Mouse (Mus musculus) adrenal gland, postnatal 36 days (tissue): ENCODE results near the gene Ubxn11. TPM values are rescaled to one million over a fixed set of nuclear protein-coding genes. Genes with fewer than 3 reads are reported as not detected.
A peak's percentile ranks its signal among the peaks of the same experiment; 100 is the strongest.

Source experiments
- DNase-seq, 2 experiments: peaks; one replicate each; pipeline ENCODE4 v3.0.0; 2021; ENCODE audit warnings: mixed read lengths in 1 of 2
- long read RNA-seq, 2 experiments: library from polyadenylated mRNA; stranded (forward); transcript quantifications; one replicate each; pipeline ENCODE4 v2.0.0; 2021; ENCODE audit warnings: borderline sequencing depth in 2 of 2
- total RNA-seq, 2 experiments: library from RNA; stranded (reverse); gene quantifications; 2 replicates each; pipeline ENCODE4 v1.2.3; 2021

Gene Ubxn11
- 1 to 10 TPM; 5.2 to 8.5 TPM for total RNA-seq
- long read RNA-seq, experiment 1, partial matches to known transcripts, result 0 of 8 reads
- long read RNA-seq, experiment 1, other reads (novel, unspliced or antisense), result 4 of 8 reads
- long read RNA-seq, experiment 2, partial matches to known transcripts, result 0 of 6 reads
- long read RNA-seq, experiment 2, other reads (novel, unspliced or antisense), result 2 of 6 reads

DNA sequence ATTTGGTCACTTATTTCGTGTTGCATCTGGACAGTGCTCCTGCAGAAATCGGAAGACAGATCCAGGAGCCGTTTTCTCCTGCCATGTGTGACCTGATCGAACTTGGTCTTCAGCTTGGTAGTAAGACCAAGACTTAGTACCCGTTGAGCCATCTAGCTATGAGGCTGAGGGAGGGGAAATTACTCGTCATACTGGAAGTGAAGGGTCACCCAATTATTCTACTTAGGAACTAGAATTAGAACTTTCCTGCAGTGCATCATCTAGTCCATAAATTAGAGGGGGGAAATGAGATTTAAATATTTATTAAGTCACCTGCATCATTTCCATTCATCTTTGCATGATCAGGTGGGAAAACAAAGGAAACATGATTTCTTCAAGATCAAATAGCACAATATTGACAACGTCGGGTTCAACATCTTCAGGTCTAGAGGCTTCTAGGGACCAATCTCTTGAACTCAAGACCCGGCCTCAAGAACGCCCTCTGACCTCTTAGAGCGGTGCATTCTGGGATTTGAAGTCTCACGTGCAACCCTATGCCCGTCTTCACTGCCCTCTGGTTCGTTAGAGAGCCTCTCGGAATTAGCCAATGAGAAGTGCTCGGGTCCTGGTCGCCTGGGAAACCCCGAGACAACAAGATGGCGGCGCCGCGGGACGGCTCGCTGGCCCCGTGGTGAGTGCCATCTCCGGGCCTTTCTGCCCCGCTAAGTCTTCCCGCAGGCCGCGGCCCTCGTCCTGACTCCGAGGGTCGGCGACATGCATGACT is at the start of gene Ubxn11:
TSS of gene Ubxn11 (plus strand) at position 592 of the 763 bp plus-strand sequence.
- DNase-seq, result peak; percentile 91 to 92

DNA sequence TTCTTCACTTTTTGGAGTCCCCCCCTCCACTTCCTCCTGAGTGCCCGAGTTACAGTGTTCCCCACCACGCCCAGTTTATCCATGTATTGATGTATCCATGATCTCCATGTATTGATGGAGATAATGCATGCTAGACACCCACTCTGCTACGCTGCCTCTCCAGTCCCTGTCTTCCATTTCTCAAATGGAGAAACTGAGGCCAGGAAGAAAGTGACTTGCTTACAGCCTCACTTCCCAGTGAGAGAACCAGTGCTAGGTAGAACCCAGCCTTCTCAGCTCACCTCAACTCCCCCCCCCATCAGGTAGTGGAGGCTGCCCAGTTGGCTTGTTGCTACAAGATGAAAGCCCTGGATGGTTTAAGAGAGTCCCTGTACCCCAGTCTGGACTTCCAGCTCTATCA is 48.8 kb upstream of the Ubxn11 start, which contains the start of gene Zfp683:
TSS of gene Zfp683 (plus strand) at position 301 of the 400 bp plus-strand sequence.
- DNase-seq, result no peak

DNA sequence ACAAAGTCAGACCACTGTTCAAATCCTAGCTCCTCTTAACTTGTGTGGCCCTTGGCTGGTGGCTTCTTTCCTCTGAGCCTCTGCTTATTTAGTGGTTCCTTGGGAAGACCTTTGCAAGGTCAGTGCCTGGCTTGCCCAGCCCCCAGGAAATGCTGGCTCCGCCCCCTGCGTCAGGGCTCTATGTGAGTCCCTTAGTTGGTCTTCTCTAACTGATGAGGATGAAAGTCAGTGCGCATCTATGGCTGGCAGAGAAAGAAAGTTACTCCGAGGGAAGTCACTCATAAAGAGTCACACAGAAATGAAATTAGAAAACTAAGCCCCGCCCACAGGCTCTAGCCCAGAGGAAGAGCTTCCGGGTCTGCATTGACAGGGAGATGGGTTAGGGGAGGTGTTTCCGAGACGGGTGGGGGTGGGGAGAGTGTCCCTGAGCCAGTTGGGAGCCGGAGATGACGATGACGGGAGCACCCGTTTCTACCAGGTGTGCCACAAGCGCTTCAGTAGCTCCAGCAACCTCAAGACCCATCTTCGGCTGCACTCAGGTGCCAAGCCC is 44.1 kb upstream of the Ubxn11 start:
- peak in 1 of 2 experiments; percentile 20 for DNase-seq

DNA sequence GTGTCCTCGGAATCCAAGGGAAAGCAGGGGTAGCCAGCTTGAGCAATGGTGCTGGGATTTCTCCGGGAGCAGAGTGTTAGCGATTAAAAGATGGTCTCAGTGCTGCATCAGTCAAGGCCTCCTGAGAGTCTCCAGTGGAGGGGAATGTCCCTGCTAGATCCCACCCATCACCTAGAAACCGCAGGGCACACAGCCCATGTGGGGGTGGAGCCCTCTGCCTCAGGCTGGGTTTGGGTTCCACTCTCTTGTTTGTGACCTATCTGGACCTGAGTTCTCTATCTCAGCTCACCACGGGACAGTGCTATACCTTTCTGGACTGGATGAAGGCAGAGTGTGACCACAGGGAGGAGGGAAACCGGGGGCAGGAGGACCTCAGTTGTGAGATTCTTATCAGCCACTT is 43.5 kb upstream of the Ubxn11 start:
- DNase-seq, result no peak

DNA sequence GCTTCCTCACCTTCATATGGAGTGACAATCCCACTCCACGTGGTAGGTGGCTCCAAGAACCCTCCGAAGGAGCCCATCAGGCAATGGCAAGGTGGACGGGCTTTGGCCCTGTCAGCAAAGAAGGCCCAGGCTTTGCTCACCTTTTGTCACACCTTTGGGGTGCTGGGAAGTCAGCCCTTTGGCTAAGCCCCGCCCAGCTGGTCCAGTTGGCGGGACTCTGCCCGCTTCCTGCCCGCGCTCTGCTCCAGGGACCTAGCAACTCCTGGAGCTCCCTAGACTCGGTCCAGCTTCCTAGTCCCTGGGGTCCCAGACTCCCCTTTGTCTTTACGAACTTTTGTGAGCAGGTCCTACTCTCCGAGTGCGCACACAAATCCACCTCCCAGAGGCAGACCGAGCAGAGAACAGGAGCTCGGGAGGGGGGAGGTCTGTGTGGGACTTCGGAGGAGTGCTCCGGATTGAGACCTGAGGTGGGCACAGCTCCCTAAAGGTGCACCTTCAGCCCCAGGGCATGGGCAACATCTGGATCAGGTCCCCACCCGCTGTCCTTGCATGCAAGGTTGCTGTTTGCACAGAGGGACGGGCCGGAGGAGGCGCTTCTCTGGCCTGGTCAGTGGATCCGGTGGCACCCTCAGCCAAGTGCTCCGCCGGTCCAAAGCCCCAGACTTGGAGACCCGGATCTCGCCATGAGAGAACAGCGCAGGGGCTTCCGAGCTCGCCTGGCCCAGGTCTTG is 42.1 kb upstream of the Ubxn11 start, which contains the start of gene Crybg2:
TSS of gene Crybg2 (plus strand) at position 681 of the 731 bp plus-strand sequence.
- DNase-seq, result no peak

DNA sequence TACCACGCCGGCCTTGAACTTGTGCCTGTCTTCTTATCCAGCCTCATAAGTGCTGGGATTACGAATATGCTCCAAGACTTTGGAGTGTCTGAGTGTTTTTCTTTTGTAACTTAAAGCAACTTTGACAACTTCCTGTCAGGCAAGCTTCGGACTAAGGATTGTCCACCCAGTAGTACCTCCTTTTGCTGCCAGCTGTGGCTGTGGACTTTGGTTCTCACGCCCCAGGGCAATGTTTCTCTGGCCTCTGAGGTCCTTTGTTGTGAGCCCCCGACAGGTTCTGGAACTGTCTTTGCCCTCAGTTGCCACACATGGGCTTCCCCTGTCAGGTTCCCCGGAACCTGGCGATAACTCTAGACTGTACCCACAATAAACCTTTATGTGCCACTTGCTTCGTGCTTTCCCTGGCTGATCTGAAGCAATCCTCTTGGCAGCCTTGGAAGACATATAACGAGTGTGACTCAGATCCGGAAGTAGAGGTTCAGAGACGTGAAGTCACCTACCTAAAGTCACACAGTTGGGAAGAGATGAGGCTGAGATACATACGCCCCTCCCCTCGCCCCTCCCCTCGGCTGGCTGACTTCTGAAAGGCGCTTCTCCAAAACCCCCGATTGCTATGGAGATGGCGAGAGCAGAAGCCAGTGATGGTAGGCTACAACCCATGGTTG is 41.1 kb upstream of the Ubxn11 start:
- no peak for DNase-seq

DNA sequence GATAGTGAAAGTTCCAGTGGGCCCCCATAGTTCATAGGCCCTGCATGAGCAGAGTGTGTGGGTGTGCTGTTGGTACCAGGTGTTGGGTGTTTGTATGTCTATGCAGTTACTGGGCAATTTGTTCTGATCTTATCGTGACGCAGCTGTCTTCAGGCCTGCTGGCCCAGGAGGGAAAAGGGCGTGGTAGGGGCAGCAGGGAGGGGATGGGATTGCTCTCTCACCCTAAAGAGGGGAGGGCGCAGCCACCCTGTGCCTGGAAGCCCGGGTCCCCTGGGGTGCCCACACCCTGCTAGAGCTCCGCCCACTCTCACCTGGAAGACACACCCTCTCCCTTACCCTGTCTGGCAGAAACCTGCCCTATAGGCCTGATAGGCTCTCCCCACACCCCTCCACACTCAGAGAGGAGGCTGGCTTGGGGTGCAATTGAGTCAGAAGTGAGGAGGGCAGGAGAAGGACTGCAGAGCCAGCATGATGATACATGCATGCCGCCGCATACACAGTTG is 40.4 kb upstream of the Ubxn11 start:
- no peak for DNase-seq

DNA sequence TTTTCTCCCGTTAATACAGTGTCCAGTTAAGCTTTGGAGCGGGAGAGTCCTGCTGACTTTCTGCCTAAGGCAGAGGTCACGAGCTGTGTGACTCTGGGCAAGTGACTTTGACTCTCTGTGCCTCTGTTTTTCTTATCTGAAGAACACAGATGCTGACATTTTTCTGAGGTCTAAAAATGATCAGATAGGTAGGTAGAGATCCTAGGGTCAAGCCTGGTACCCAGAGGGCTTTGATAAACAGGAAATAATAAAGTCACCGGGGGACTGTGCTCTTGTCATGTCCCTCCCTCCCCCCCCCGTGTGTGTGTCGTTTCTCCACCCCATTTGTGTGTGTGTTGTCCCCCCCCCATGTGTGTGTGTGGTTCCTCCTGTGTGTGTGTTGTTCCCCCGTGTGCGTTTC is 39.8 kb upstream of the Ubxn11 start:
- DNase-seq, result no peak

DNA sequence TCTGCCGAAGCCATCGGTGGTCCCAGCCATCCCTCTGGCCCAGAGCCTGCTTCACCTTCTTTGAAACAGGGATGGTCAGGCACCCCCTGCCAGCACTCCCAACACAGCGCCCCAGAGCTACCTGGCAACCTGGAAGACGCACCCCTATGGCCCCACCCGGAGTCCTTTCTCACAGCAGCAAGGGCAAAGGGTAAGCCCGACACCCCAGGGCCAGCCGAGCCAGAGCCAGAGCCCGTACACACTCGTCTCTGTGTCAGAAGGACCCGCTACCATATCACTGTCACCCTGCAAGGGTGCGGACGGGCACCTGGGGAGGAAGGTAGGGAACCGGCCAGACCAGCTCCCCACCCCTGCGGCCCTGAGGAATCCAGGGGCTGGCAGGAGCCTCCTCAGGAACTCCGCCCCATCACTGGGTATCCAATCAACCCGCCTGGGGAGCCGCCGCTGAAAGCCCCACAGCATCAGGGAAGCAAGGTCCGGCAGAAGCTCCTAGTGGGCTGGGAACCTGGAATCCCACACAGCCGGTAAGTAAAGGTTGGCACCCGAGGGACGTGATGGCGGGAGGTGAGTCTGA is 36.9 kb upstream of the Ubxn11 start:
- no peak for DNase-seq

DNA sequence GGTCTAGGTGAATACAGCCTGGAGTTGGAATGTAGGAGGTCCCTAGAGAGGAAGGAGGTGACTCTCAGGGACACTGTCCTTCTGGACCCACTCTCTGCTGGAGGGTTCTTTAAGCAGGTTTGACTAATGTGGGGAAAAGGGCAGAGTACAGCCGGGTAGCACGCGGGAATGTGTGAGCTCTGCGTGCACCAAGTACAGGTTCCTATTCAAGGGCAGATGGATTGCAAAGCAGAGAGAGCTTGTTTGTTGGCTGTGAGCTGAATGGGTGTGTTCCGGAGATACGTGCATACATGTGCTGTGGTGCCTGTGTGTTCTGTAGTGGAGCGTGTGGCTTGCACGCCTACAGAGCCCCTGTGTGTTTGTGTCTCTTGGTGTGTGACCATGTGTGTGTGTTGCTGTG is 35.0 kb upstream of the Ubxn11 start:
- no peak for DNase-seq

DNA sequence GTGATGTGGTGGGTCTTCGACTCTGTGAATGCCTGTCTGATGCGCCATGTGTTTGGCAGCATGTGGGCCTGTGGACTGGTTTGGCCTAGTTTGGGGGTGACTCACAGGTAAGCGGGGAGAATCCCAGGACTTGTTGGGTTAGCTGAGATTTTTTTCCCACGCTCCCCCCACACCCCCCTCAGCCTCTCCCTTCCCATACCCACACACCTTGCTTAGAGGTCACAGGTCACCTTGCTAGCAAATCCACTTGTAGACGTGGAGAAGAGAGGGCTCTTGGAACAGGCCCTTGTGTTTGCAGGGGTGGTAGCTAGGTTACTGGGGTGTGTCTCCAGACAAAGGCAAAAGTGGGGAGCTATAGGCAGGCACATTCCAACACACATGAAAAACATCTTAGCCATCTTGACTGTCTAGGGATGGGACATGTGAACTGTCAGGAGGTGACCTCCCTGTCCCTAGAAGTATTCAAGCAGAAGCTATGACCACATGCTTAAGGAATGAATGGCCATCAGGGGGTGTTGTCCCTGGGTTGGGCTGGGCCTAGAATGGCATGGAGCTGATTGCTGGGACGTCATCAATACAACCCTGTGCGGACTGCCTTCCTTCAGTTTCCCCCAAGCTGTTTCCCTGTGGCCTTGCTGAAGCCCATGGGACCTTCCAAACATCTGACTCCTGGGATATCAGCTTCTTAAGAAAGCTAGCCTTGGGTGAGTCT is 34.4 kb upstream of the Ubxn11 start:
- no peak for DNase-seq

DNA sequence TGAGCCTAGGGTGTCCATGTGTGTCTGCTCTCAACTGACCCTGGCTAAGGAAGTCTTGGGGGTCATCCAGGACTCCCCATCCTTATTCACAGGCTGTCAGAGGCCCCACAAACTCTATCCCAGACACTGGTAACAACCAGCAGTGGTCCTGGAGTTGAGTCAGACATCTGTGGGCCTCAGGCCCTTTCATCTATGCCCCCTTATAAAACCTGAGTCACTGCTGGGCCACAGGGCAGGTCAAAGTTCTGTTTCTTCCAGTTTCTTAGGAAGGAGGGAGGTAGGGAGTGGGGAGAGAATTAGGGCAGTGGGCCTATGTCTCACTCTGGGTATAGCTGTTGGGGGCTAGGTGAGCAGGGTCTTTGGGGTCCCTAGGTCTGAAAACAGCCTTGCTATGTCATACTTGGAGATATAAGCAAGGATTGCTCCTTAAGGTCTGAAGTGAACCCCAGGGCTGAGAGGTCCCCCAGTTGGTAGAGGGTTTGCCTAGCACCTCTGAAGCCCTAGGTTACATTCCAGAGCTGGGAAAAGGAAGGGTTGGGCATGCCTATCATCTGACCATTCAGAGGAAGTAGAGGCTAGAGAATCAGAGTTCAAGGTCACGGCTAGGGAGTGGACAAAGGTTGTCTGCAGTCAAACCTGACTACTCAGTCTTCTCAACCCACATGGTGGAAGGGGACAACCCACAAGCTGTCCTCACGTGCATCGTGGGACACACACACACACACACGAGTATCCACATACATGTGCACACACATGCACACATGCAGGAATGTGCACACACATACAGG is 33.4 kb upstream of the Ubxn11 start:
- no peak for DNase-seq

DNA sequence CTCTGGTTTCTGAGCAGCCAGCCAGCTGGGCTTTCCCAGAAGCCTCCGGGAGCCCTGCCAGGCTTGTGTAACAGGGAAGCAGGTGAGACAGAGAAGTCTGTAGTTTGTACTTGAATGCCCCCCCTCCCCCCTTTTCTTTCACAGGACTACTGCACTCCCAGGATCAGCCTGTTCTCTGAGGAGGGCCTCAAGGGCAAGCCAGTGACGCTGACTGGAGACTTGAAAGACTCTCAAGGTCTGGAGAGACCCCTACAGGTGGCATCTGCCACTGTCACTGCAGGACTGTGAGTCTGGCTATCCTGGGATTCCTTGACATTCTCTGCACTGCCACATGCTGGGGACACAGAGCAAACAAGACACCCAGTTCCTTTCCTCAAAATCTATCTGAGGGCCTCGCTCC is 23.7 kb upstream of the Ubxn11 start:
- peak in 1 of 2 experiments; percentile 54 for DNase-seq

DNA sequence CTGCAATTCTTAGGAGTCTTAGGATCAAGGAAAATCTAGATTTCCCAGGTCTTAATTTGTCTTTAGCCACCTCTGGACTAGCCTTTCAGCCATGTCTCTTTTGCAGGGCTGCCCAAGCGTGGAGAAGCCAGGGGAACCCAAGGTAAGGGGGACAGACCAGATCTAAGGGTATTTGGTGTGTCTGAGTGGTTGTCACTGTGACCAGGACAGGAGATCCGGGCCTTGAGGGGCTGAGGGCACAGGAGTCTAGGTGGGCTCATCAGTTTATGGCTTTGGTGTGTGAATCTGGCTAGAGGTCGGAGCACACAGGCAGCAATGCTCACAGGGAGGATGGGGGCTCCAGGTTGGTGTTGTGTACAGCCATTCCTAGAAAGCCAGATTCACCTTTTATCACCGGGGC is 21.7 kb upstream of the Ubxn11 start:
- DNase-seq, result no peak

DNA sequence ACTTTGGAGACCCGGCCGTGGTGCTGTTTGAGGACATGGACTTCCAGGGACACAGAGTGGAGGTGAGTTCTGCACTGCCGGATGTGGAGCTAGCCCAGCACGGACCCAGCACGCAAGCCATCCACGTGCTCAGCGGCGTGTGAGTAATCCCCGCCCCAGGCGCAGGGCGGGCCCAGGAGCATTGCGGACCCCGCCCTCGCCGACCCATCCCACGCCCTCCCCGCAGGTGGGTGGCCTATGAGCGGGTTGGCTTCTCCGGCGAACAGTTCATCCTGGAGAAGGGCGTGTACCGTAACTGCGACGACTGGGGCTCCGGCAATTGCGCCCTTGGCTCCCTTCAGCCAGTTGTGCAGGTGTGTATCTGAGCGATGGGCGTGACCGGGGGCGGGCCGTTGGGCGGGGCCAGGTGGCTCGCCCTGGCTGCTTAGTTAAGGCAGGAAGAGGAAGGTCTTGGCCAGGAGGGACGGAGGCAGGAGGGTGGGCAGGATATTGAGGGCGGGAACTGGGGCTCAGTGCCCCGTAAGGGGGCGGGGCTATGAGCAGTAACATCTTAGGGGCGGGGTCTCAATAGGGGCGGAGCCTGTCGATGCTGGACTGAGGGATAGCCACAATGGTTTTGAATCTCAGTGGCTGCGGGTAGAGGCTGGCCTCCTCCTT is 20.5 kb upstream of the Ubxn11 start:
- DNase-seq, result peak; percentile 67 to 74

DNA sequence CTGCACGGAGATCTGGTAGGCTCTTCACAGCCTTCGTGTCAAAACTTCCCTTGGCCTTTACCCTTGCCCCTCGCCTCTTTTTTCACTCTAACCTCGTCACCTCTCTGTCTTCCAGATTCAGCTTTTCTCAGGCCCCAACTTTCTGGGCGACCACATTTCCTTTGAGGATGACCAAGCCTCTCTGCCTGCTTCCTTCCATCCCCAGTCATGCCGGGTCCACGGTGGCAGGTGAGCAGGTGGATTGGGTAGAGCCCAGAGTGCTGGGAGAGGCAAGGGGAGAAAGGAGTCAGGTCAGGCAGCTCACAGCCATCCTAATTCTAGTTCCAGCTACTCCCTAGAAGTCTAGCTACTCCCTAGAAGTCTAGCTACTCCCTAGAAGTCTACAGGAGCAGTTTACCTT is 19.9 kb upstream of the Ubxn11 start:
- no peak for DNase-seq

DNA sequence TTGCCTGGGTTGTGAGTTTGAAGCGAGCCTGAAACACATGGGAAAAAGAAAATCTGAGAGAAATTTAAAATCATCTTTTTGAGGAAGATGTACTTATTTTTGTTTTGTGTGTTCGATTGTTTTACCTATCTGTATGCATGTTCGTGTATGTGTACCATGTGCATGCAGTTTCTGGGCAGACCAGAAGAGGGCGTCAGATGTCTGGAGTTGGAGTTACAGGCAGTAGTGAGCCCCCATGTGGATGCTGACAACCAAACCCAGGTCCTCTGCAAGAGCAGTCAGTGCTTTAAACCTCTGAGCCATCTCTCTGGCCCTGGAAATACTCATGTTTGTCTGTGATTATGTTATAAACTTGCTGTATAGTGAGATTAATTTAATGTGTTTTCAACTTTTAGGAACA is 17.4 kb upstream of the Ubxn11 start:
- DNase-seq, result no peak

DNA sequence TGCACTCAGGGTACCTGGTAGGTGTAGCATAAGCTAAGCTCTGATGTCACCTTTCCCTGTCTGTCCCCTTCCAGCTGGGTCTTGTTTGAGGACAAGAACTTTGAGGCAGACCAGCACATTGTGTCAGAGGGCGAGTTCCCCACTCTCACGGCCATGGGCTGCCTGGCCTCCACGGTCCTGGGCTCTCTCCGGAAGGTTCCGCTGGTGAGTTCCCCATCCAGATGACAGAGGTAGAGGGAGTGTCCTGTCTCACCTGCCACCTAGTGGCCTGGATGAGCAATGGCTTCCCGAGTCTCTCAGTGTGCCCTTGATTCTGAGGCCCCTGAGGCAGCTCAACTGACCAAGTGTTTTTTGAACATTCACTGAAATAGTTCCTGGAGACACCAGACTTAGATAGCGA is 15.0 kb upstream of the Ubxn11 start:
- DNase-seq, result peak; percentile 36 to 51

DNA sequence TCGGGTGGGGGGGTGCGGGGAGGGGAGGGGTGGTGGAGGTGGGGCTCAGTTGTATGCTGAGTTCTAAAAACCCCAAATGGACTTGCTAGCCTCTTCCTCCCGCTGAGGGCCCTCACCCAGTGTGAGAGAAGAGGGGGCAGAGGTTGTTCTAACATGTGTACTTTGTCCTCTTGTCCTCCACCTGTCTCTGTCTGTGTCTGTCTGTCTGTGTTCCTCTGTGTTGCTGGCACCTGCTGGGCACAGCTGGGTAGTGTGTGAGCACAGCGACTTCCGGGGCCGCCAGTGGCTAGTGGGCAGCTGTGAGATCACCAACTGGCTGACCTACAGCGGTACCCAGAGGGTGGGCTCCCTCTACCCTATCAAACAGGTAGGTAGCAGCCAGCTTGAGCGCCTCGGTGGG is 13.3 kb upstream of the Ubxn11 start:
- no peak for DNase-seq
